Mouse (Mus musculus): Measurements from ENCODE around the gene Git2.

DNA sequence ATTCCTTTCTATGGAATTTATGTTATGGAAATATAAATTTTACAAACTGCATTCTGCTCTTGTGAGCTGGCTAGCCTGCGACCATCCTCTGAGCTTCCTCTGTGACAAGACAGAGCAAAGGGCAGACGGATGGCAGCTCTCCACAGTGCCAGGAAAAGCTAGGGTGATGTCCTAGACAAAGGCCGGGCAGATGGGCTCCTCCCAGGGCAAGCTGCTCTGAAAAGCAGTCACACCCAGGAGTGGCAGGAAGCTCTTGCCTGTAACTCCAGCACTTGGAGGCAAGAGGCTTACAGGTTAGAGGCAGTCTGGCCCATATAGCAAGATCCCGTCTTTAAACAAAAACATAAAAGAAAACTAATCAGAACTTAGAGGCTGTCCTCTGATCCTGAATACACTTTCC lies 19.3 kb upstream of the Git2 start:
- TF ChIP-seq CTCF (conservative IDR thresholded peaks at IDR 0.05; ENCODE audit: low read length) (no peak), NANOG (IDR thresholded peaks at IDR 0.05; ENCODE audit: borderline replicate concordance, low read length) (no peak), POU5F1 (IDR thresholded peaks at IDR 0.05; ENCODE audit: borderline replicate concordance, low read length) (no peak)
